Comparison of ENCODE assay signal across 9 mouse cellular contexts in genomic region chr1:37218386-37218785, GRCm38 (mm10). TPM values are rescaled to one million over a fixed set of nuclear protein-coding genes. Genes with fewer than 3 reads are reported as not detected.
DNase-seq lines count a peak whose midpoint lies in the region; ATAC-seq and TF ChIP-seq lines count a peak whose summit lies in the region.
"Had no signal": no experiment of that assay in that cellular context is flagged by ENCODE, and none has a peak within 500 bp of the region (broad histone marks: within the 10 kb centered on the region; RNA-seq: fewer than 3 reads in every experiment).

No protein-coding gene starts in this region.

- ATAC-seq in neural tube, embryonic 15.5 days (ENCODE audit: low FRiP score): no peak
- peak; percentile 79 for ATAC-seq in granulocyte monocyte progenitor cell, adult 5-6 weeks (replicated peaks; ENCODE audit: poor library complexity, severe bottlenecking)
- ATAC-seq in limb, embryonic 13.5 days (ENCODE audit: low FRiP score, low read depth): peak; percentile 36; the same call in 1 of the 2 replicates
- no peak for ATAC-seq in neural tube, embryonic 11.5 days (ENCODE audit: insufficient read depth, low FRiP score, low TSS enrichment)

- peaks cover 24% of the 10 kb centered on the region for H3K4me1 ChIP-seq in neural tube, embryonic 15.5 days
- no peaks in the 10 kb centered on the region for H3K4me1 ChIP-seq in limb, embryonic 13.5 days
- no peaks in the 10 kb centered on the region for H3K4me1 ChIP-seq in neural tube, embryonic 11.5 days (ENCODE audit: control insufficient read depth, insufficient read depth, low read length)
- H3K4me1 ChIP-seq: limb, embryonic 12.5 days had no signal

- TF ChIP-seq CTCF in layer of hippocampus, adult 2 months (conservative IDR thresholded peaks at IDR 0.05): no peak

- WGBS in neural tube, embryonic 15.5 days: 10% methylated on average over 14 of the region's 14 CpGs
- 6% methylated on average over 14 of the region's 14 CpGs for WGBS in limb, embryonic 13.5 days
- 7% methylated on average over 14 of the region's 14 CpGs for WGBS in neural tube, embryonic 11.5 days

- 0 out of 2 replicates have a peak, but pooled peaks cover 5% of the 10 kb centered on the region for H3K27me3 ChIP-seq in neural tube, embryonic 15.5 days (replicated peaks)
- H3K27me3 ChIP-seq in limb, embryonic 13.5 days: no peaks in the 10 kb centered on the region
- no peaks in the 10 kb centered on the region for H3K27me3 ChIP-seq in neural tube, embryonic 11.5 days (ENCODE audit: control insufficient read depth, insufficient read depth, low read length)

- DNase-seq in neural tube, embryonic 10.5 days (ENCODE audit: extremely low spot score, low spot score): peak; percentile 69
- peak; percentile 85 for DNase-seq in adrenal gland, postnatal 10 days
- DNase-seq in neural tube, embryonic 11.5 days (ENCODE audit: low spot score): peak; percentile 66
- no peak for DNase-seq in cerebellum, adult 8-10 months
- DNase-seq in layer of hippocampus, adult 2 months (ENCODE audit: low spot score in 2 of 2): no peak

- H3K4me3 ChIP-seq in neural tube, embryonic 15.5 days (replicated peaks): no peak overlapping the region
- no peak overlapping the region for H3K4me3 ChIP-seq in limb, embryonic 13.5 days
- H3K4me3 ChIP-seq in neural tube, embryonic 11.5 days (ENCODE audit: low read depth, low read length): no peak overlapping the region
- no peak overlapping the region for H3K4me3 ChIP-seq in layer of hippocampus, adult 2 months
- H3K4me3 ChIP-seq: limb, embryonic 12.5 days had no signal

- H3K27ac ChIP-seq in neural tube, embryonic 15.5 days (replicated peaks): no peak overlapping the region
- no peak overlapping the region for H3K27ac ChIP-seq in limb, embryonic 13.5 days
- no peak overlapping the region for H3K27ac ChIP-seq in neural tube, embryonic 11.5 days (ENCODE audit: low read depth, low read length)
- no peak overlapping the region for H3K27ac ChIP-seq in layer of hippocampus, adult 2 months
- H3K27ac ChIP-seq: limb, embryonic 12.5 days had no signal

- no peak overlapping the region for H3K9ac ChIP-seq in neural tube, embryonic 15.5 days (replicated peaks)
- H3K9ac ChIP-seq in limb, embryonic 13.5 days: no peak overlapping the region
- H3K9ac ChIP-seq in neural tube, embryonic 11.5 days (ENCODE audit: low read length): no peak overlapping the region
- H3K9ac ChIP-seq: limb, embryonic 12.5 days had no signal

- no peaks in the 10 kb centered on the region for H3K36me3 ChIP-seq in neural tube, embryonic 15.5 days
- H3K36me3 ChIP-seq in limb, embryonic 13.5 days: no peaks in the 10 kb centered on the region
- no peaks in the 10 kb centered on the region for H3K36me3 ChIP-seq in neural tube, embryonic 11.5 days (ENCODE audit: control insufficient read depth, insufficient read depth, low read length)
- H3K36me3 ChIP-seq: limb, embryonic 12.5 days had no signal

- no peak overlapping the region for H3K4me2 ChIP-seq in neural tube, embryonic 15.5 days
- no peak overlapping the region for H3K4me2 ChIP-seq in limb, embryonic 13.5 days (replicated peaks)
- H3K4me2 ChIP-seq in neural tube, embryonic 11.5 days (ENCODE audit: low read depth): no peak overlapping the region
- H3K4me2 ChIP-seq: limb, embryonic 12.5 days had no signal

- H3K9me3 ChIP-seq in neural tube, embryonic 15.5 days (replicated peaks): no peaks in the 10 kb centered on the region
- H3K9me3 ChIP-seq in limb, embryonic 13.5 days: no peaks in the 10 kb centered on the region
- H3K9me3 ChIP-seq in neural tube, embryonic 11.5 days (ENCODE audit: control insufficient read depth, low read length): no peaks in the 10 kb centered on the region
- H3K9me3 ChIP-seq: limb, embryonic 12.5 days had no signal

RNA-seq across cellular contexts. Expression of gene Cnga3, which starts 4.2 kb away (rescaled TPM):
- polyA plus RNA-seq in neural tube, embryonic 15.5 days (2015; fragmentation: Nextera tagmentation; extraction: Ambion mirVana): 0.08 TPM in 2 replicates
- total RNA-seq in adrenal gland, postnatal 10 days (2021): 1 to 10 TPM; 1.5 to 2.2 TPM
- total RNA-seq in granulocyte monocyte progenitor cell, adult 5-6 weeks (2014; fragmentation: Nextera tagmentation): not detected in 2 replicates
- total RNA-seq in granulocyte monocyte progenitor cell, adult 5-6 weeks (2017): not detected in 2 replicates
- polyA plus RNA-seq in limb, embryonic 13.5 days (2015; fragmentation: Nextera tagmentation; extraction: Ambion mirVana): not detected in 2 replicates
- not detected in 2 replicates for polyA plus RNA-seq in neural tube, embryonic 11.5 days (2014; fragmentation: Nextera tagmentation; extraction: Ambion mirVana)
- under 1 TPM; 0.38 to 0.66 TPM for total RNA-seq in layer of hippocampus, adult 2 months (2021)
- polyA plus RNA-seq: limb, embryonic 12.5 days had no signal

Comparison
In these comparisons a context has a peak if more than half of its experiments do, and no peak if none do; other contexts are left out.
1. DNase-seq: peak in neural tube, embryonic 10.5 days (single experiment), adrenal gland, postnatal 10 days (single experiment) and neural tube, embryonic 11.5 days (single experiment); none in cerebellum, adult 8-10 months (single experiment) and layer of hippocampus, adult 2 months (0 of 2).
2. ATAC-seq: peak in granulocyte monocyte progenitor cell, adult 5-6 weeks (single experiment) and limb, embryonic 13.5 days (single experiment); none in neural tube, embryonic 15.5 days (single experiment) and neural tube, embryonic 11.5 days (single experiment).